Mouse (Mus musculus) frontal cortex, adult 2 months (tissue): ENCODE data around the gene Tmem131l. TPM values are rescaled to one million over a fixed set of nuclear protein-coding genes. Genes with fewer than 3 reads are reported as not detected.
"Not testable (repeated sequence)": the region's sequence is repeated elsewhere in the genome, so short reads cannot be mapped to it uniquely, and the experiment has no call there.

Source experiments
- DNase-seq, 2 experiments: peaks; one replicate each; pipeline ENCODE4 v3.0.0; 2022; ENCODE audit warnings: low spot score in 1 of 2; ENCODE audit errors: extremely low spot score in 1 of 2
- polyA plus RNA-seq: library from polyadenylated mRNA; depleted of rRNA; stranded (reverse); fragments of >200 nt; gene quantifications from 2 replicates; pipeline ENCODE4 v1.2.3, GENCODE M21; 2012

The Tmem131l gene
- polyA plus RNA-seq, 1 experiment = 25.2 TPM

GRCm38 (mm10) chr3:83941921-83942320, 98.1 kb downstream of the Tmem131l start:
- DNase-seq = peak in 1 of 2 experiments; percentile 9

- no peak for DNase-seq
These were observed 101.1 kb downstream of the Tmem131l start for GRCm38 (mm10) chr3:83938871-83939270.

GRCm38 (mm10) chr3:83934514-83934913, 105.5 kb downstream of the Tmem131l start:
- DNase-seq = no peak

GRCm38 (mm10) chr3:83915768-83916496, 124.0 kb downstream of the Tmem131l start:
- DNase-seq = peak in 1 of 2 experiments; percentile 58

- peak in 1 of 2 experiments; percentile 63 for DNase-seq
These were observed 124.9 kb downstream of the Tmem131l start for GRCm38 (mm10) chr3:83915102-83915501.

GRCm38 (mm10) chr3:83910707-83911106, 129.3 kb downstream of the Tmem131l start:
- no peak for DNase-seq

GRCm38 (mm10) chr3:83906185-83906584, 133.8 kb downstream of the Tmem131l start:
- DNase-seq = no peak

GRCm38 (mm10) chr3:83905161-83905560, 134.8 kb downstream of the Tmem131l start:
- DNase-seq = no peak

- DNase-seq = peak in 1 of 2 experiments; percentile 13
These were observed 135.6 kb downstream of the Tmem131l start for GRCm38 (mm10) chr3:83904176-83904958.

- no peak for DNase-seq
These were observed 137.0 kb downstream of the Tmem131l start for GRCm38 (mm10) chr3:83902943-83903342.

- no peak for DNase-seq
These were observed 137.5 kb downstream of the Tmem131l start for GRCm38 (mm10) chr3:83902459-83902858.

- no peak for DNase-seq
These were observed 139.1 kb downstream of the Tmem131l start for GRCm38 (mm10) chr3:83900756-83901373.

GRCm38 (mm10) chr3:83899556-83899955, 140.4 kb downstream of the Tmem131l start:
- DNase-seq = peak in 1 of 2 experiments; percentile 75

GRCm38 (mm10) chr3:83898246-83898645, 141.7 kb downstream of the Tmem131l start:
- no peak for DNase-seq

- no peak for DNase-seq
These were observed 144.2 kb downstream of the Tmem131l start for GRCm38 (mm10) chr3:83895811-83896210.

GRCm38 (mm10) chr3:83895111-83895510, 144.9 kb downstream of the Tmem131l start:
- no peak for DNase-seq

GRCm38 (mm10) chr3:83885163-83885562, 154.8 kb downstream of the Tmem131l start:
- no peak for DNase-seq

GRCm38 (mm10) chr3:83879261-83880050, 160.5 kb downstream of the Tmem131l start:
- not testable (repeated sequence) for DNase-seq

GRCm38 (mm10) chr3:83878801-83879200, 161.2 kb downstream of the Tmem131l start:
- no peak for DNase-seq

- DNase-seq = no peak
These were observed 163.7 kb downstream of the Tmem131l start for GRCm38 (mm10) chr3:83876299-83876698.
